Mouse (Mus musculus) brain, embryonic 14.5 days (tissue): Measurements from ENCODE around the gene Olfr263. TPM values are rescaled to one million over a fixed set of nuclear protein-coding genes. Genes with fewer than 3 reads are reported as not detected.

ENCODE experiments used
- DNase-seq: peaks from one replicate; pipeline ENCODE4 v3.0.0-alpha.2; 2011; ENCODE audit warnings: low read depth
- CTCF ChIP-seq: fragments of 200-500 bp; IDR thresholded peaks from 2 replicates; pipeline ENCODE4 v1.5.1; 2012; ENCODE audit warnings: inconsistent platforms, mild to moderate bottlenecking, moderate library complexity, borderline replicate concordance; ENCODE audit not compliant: insufficient read depth, insufficient read length; ENCODE audit errors: extremely low read depth
- POLR2A ChIP-seq: fragments of 200-500 bp; IDR thresholded peaks from 2 replicates; pipeline ENCODE4 v1.6.1; 2012; ENCODE audit warnings: mild to moderate bottlenecking, inconsistent platforms, borderline replicate concordance; ENCODE audit not compliant: poor library complexity, insufficient read depth, insufficient read length, severe bottlenecking; ENCODE audit errors: extremely low read depth
- polyA plus RNA-seq: library from polyadenylated mRNA; depleted of rRNA; stranded (reverse); fragments of >200 nt; gene quantifications from 2 replicates; pipeline ENCODE4 v1.2.3, GENCODE M21; 2012; rRNA removed

Gene Olfr263
- polyA plus RNA-seq, 1 experiment: not detected

- no peak for DNase-seq
- TF ChIP-seq POLR2A (no peak), CTCF (no peak)
Measured at GRCm38 (mm10) chr13:21183066-21183465, 53.6 kb downstream of the Olfr263 start.

DNA sequence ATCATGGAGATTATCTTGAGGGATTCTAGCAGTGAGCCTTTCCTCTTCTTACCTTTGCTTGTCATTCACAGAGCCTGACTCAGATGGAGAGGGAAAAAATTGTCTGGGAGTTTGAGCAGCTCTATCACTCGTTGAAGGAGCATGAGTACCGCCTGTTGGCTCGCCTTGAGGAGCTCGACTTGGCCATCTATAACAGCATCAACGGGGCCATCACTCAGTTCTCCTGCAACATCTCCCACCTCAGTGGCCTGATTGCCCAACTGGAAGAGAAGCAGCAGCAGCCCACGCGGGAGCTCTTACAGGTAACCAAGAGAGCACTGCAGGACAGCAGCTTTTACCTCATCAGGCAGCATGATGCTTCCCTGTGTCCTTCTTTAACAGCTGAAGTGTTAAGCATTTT lies 54.2 kb downstream of the Olfr263 start:
- DNase-seq: no peak
- TF ChIP-seq POLR2A: no peak
- TF ChIP-seq CTCF: no peak

DNA sequence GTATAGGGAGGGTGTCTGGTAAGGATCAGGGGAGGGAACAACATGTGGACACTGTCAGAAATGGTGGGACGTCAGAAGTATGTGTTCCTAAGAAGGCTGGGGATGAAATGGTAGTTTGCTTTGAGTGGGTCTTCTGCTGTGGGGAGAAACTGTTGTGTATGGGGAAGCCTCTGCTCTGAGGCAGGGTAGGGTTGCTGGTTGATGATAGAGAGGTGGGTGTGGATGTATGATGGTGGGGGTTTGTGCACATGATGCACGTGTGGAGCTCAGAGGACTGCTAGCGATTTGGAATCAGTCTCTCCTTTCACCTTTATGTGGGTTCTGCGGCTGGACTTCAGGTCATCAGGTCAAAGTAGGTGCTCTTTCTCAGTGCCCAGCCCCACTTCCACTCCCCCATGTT lies 56.1 kb downstream of the Olfr263 start:
- TF ChIP-seq POLR2A: no peak
- no peak for TF ChIP-seq CTCF
- no peak for DNase-seq

Other genes starting within 250 kb of the Olfr263 start
- gene Olfr1370, start 54.7 kb upstream of the Olfr263 start, polyA plus RNA-seq: not detected in 2 replicates
- gene Olfr1369-ps1, start 18.2 kb upstream of the Olfr263 start, polyA plus RNA-seq: not detected in 2 replicates
- not detected in 2 replicates for gene Olfr1368, start 16.2 kb downstream of the Olfr263 start, polyA plus RNA-seq
- 67.8 and 78.2 TPM in 2 replicates for gene Trim27, start 49.8 kb downstream of the Olfr263 start, polyA plus RNA-seq
- 0.08 TPM in 2 replicates for gene Gpx5, start 163.1 kb downstream of the Olfr263 start, polyA plus RNA-seq
- 0.11 TPM in 1 of 2 replicates, not detected in the other for gene Gpx6, start 182.5 kb downstream of the Olfr263 start, polyA plus RNA-seq
- not detected in 2 replicates for gene Olfr1367, start 217.3 kb downstream of the Olfr263 start, polyA plus RNA-seq
- 9.5 and 10.2 TPM in 2 replicates for gene Zscan12, start 233.2 kb downstream of the Olfr263 start, polyA plus RNA-seq